Mouse (Mus musculus) forebrain, postnatal 0 days (tissue): Measurements from ENCODE around the gene Rgs12. TPM values are rescaled to one million over a fixed set of nuclear protein-coding genes. Genes with fewer than 3 reads are reported as not detected.
A peak's percentile ranks its signal among the peaks of the same experiment; 100 is the strongest.

Experiments used
- ATAC-seq: fragments of 200-750 bp; cut with Nextera tagmentation; 2 replicates; pipeline ENCODE4 v1.8.0; 2017; ENCODE audit warnings: mild to moderate bottlenecking, moderate library complexity
- DNase-seq: peaks from one replicate; pipeline ENCODE4 v3.0.0-alpha.2; 2015
- H3K27ac ChIP-seq: fragments of 300-500 bp; sonication (generic); 2 replicates; pipeline ENCODE4 v1.5.1; 2014; ENCODE audit warnings: low read depth, mild to moderate bottlenecking, antibody characterized with exemption, low read length, moderate library complexity, mixed read lengths
- H3K27me3 ChIP-seq: fragments of 300-500 bp; sonication (generic); 2 replicates; pipeline ENCODE4 v1.6.1; 2014; ENCODE audit warnings: mild to moderate bottlenecking, low read length, mixed read lengths; ENCODE audit not compliant: insufficient read depth
- H3K36me3 ChIP-seq: fragments of 300-500 bp; sonication (generic); 2 replicates; pipeline ENCODE4 v1.6.1; 2014; ENCODE audit warnings: mild to moderate bottlenecking, moderate library complexity; ENCODE audit not compliant: insufficient read depth
- H3K4me1 ChIP-seq: fragments of 300-500 bp; sonication (generic); 2 replicates; pipeline ENCODE4 v1.6.1; 2014; ENCODE audit warnings: antibody characterized with exemption; ENCODE audit not compliant: insufficient read depth
- H3K4me2 ChIP-seq: fragments of 300-500 bp; sonication (generic); 2 replicates; pipeline ENCODE4 v1.6.1; 2014; ENCODE audit warnings: low read depth, mild to moderate bottlenecking, moderate library complexity
- H3K4me3 ChIP-seq: fragments of 300-500 bp; sonication (generic); 2 replicates; pipeline ENCODE4 v1.5.1; 2014; ENCODE audit warnings: low read depth, low read length, mixed read lengths
- H3K9ac ChIP-seq: fragments of 300-500 bp; sonication (generic); 2 replicates; pipeline ENCODE4 v1.6.1; 2014; ENCODE audit warnings: mild to moderate bottlenecking
- H3K9me3 ChIP-seq: fragments of 300-500 bp; sonication (generic); 2 replicates; pipeline ENCODE4 v1.6.1; 2016; ENCODE audit warnings: low read length
- CTCF ChIP-seq: sonication (generic); IDR thresholded peaks from 2 replicates; pipeline ENCODE4 v1.5.1; 2016; ENCODE audit warnings: antibody characterized with exemption, control low read depth, low read depth
- WGBS: fragments of 180-500 bp; shearing (Covaris S2); extraction: QIAGEN DNeasy Blood & Tissue Kit; methylation state at CpG from one replicate; pipeline ENCODE4 v1.1.7; 2014; 5-methylcytosine and 5-hydroxymethylcytosine counted together
- polyA plus RNA-seq: library from polyadenylated mRNA; unstranded; fragments of >200 nt; fragmentation: Nextera tagmentation; extraction: Ambion mirVana; gene quantifications from 2 replicates; pipeline ENCODE4 v1.2.1, GENCODE M21; 2015
- total RNA-seq: library from RNA; depleted of rRNA; stranded (reverse); fragments of >200 nt; gene quantifications from 2 replicates; pipeline ENCODE4 v1.2.3, GENCODE M21; 2014

Gene Rgs12
- total and polyA plus RNA-seq, 2 experiments from 2014 or later, result 34.5 to 73.8 TPM

GRCm38 (mm10) chr5:35009163-35009562 lies 59.9 kb downstream of the Rgs12 start:
- Histone ChIP-seq H3K4me1 (peaks cover 6% of the 10 kb centered on the region; the same call in 1 of the 2 replicates), H3K27ac (no peak overlapping the region), H3K27me3 (no peaks in the 10 kb centered on the region), H3K36me3 (no peaks in the 10 kb centered on the region), H3K4me3 (no peak overlapping the region), H3K4me2 (no peak overlapping the region), H3K9me3 (no peaks in the 10 kb centered on the region), H3K9ac (no peak overlapping the region)
- ATAC-seq (no peak), DNase-seq (no peak)
- TF ChIP-seq CTCF, result no peak
- WGBS, result 95% methylated on average over 4 of the region's 4 CpGs

GRCm38 (mm10) chr5:35010656-35011055 lies 61.4 kb downstream of the Rgs12 start:
- no peak overlapping the region for H3K9ac ChIP-seq
- no peak for DNase-seq
- no peak overlapping the region for H3K4me3 ChIP-seq
- no peaks in the 10 kb centered on the region for H3K36me3 ChIP-seq
- H3K4me2 ChIP-seq, result no peak overlapping the region
- no peaks in the 10 kb centered on the region for H3K9me3 ChIP-seq
- H3K4me1 ChIP-seq, result 0 out of 2 replicates have a peak, but pooled peaks cover 10% of the 10 kb centered on the region
- WGBS, result 74% methylated on average over 5 of the region's 5 CpGs
- no peak for TF ChIP-seq CTCF
- no peak overlapping the region for H3K27ac ChIP-seq
- no peak for ATAC-seq
- no peaks in the 10 kb centered on the region for H3K27me3 ChIP-seq

- TF ChIP-seq CTCF, result no peak
- H3K27ac ChIP-seq, result no peak overlapping the region
- DNase-seq (no peak), ATAC-seq (no peak)
- H3K9ac ChIP-seq, result no peak overlapping the region
- no peak overlapping the region for H3K4me3 ChIP-seq
- no peak overlapping the region for H3K4me2 ChIP-seq
- no peaks in the 10 kb centered on the region for H3K27me3 ChIP-seq
- 0 out of 2 replicates have a peak, but pooled peaks cover 10% of the 10 kb centered on the region for H3K4me1 ChIP-seq
- H3K9me3 ChIP-seq, result no peaks in the 10 kb centered on the region
- no peaks in the 10 kb centered on the region for H3K36me3 ChIP-seq
- 83% methylated on average over 6 of the region's 6 CpGs for WGBS
Measured at GRCm38 (mm10) chr5:35011156-35011923, 62.1 kb downstream of the Rgs12 start.

- no peak overlapping the region for H3K27ac ChIP-seq
- no peak for TF ChIP-seq CTCF
Measured at GRCm38 (mm10) chr5:35014036-35014435, 64.8 kb downstream of the Rgs12 start.

GRCm38 (mm10) chr5:35019673-35020300 lies 70.5 kb downstream of the Rgs12 start:
- Histone ChIP-seq H3K27ac (peak overlapping the region; percentile 60; the same call in 1 of the 2 replicates), H3K36me3 (peaks cover 22% of the 10 kb centered on the region), H3K9ac (no peak overlapping the region), H3K4me2 (no peak overlapping the region), H3K4me1 (peaks cover 3% of the 10 kb centered on the region; the same call in 1 of the 2 replicates), H3K27me3 (no peaks in the 10 kb centered on the region), H3K4me3 (no peak overlapping the region), H3K9me3 (no peaks in the 10 kb centered on the region)
- WGBS, result 60% methylated on average over 9 of the region's 9 CpGs
- TF ChIP-seq CTCF, result no peak
- ATAC-seq (peak; percentile 77), DNase-seq (peak; percentile 56)

More at GRCm38 (mm10) chr5:35014036-35014435, 64.8 kb downstream of the Rgs12 start:
- DNase-seq (no peak), ATAC-seq (peak; percentile 57)
- no peaks in the 10 kb centered on the region for H3K27me3 ChIP-seq
- no peak overlapping the region for H3K4me3 ChIP-seq
- no peak overlapping the region for H3K4me2 ChIP-seq
- no peaks in the 10 kb centered on the region for H3K9me3 ChIP-seq
- WGBS, result 38% methylated on average over 6 of the region's 6 CpGs
- no peaks in the 10 kb centered on the region for H3K36me3 ChIP-seq
- 0 out of 2 replicates have a peak, but pooled peaks cover 10% of the 10 kb centered on the region for H3K4me1 ChIP-seq
- H3K9ac ChIP-seq, result no peak overlapping the region

DNA sequence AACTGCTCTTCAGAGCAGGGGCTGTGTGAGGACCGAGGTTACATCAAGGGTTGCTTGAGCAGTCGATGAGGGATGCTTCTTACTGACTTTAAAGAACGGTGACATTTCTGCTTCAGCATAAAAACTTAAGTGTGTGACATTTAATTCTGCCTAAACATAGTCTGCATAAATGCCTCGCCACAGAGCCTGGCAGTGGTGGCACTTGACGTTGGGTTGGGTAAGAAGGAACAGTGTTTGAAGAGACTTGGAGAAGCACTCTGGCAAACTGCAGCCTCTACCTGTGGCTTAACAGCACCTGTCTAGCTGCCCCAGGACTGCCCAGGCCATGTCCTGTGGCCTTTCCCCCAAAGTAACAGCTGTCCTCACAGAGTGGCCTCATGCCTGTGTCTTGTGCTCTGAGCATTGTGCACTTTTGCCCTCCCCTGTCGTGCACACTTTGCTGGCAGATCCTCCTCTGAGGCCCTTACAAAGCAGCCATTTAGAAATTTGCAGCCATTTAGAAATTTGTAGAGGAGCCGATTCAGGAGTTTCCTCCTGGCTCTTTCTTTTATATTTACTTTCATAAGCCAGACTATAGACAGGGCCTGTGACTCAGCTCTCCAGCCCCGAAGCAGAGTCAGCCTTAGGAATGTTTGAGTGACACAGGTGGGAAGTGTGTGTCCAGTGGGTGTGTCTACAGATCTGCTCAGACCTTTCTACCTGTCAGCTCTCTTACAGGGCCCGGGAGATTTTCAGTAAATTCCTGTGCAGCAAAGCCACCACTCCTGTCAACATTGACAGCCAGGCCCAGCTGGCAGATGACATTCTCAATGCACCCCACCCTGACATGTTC lies 71.4 kb downstream of the Rgs12 start:
- Histone ChIP-seq H3K9me3 (no peaks in the 10 kb centered on the region), H3K9ac (no peak overlapping the region), H3K4me2 (no peak overlapping the region), H3K4me1 (peaks cover 3% of the 10 kb centered on the region; the same call in 1 of the 2 replicates), H3K27me3 (no peaks in the 10 kb centered on the region), H3K4me3 (no peak overlapping the region), H3K36me3 (peaks cover 24% of the 10 kb centered on the region), H3K27ac (peak overlapping the region; percentile 60; the same call in 1 of the 2 replicates)
- DNase-seq (peak; percentile 15), ATAC-seq (0 out of 2 replicates have a peak, but pooled peaks have one; percentile 21)
- WGBS, result 68% methylated on average over 9 of the region's 9 CpGs
- TF ChIP-seq CTCF, result no peak
